Mouse (Mus musculus) heart, adult 2 months (tissue): ENCODE data around the gene S100a14. TPM values are rescaled to one million over a fixed set of nuclear protein-coding genes. Genes with fewer than 3 reads are reported as not detected.

Experiments
- DNase-seq, 2 experiments: peaks; one replicate each; pipeline ENCODE4 v3.0.0; 2021
- H3K27ac ChIP-seq: fragments of 200-600 bp; 2 replicates; pipeline ENCODE4 v1.8.1; 2022
- H3K27me3 ChIP-seq: fragments of 200-500 bp; 2 replicates; pipeline ENCODE4 v1.6.1; 2012; ENCODE audit warnings: mild to moderate bottlenecking, low read length, inconsistent platforms, mixed read lengths; ENCODE audit not compliant: control insufficient read depth, insufficient read depth
- H3K36me3 ChIP-seq: fragments of 200-500 bp; 2 replicates; pipeline ENCODE4 v1.6.1; 2012; ENCODE audit warnings: low read length, inconsistent platforms; ENCODE audit not compliant: control insufficient read depth, insufficient read depth
- H3K4me1 ChIP-seq: fragments of 200-500 bp; 2 replicates; pipeline ENCODE4 v1.6.1; 2011; ENCODE audit warnings: low read length; ENCODE audit not compliant: control insufficient read depth, insufficient read depth
- H3K4me3 ChIP-seq: fragments of 200-600 bp; 2 replicates; pipeline ENCODE4 v1.8.1; 2022
- H3K79me2 ChIP-seq: fragments of 200-500 bp; replicated peaks from 2 replicates; pipeline ENCODE4 v1.6.1; 2012; ENCODE audit warnings: mild to moderate bottlenecking, inconsistent platforms, low read length, moderate library complexity, mixed read lengths; ENCODE audit not compliant: control insufficient read depth, insufficient read depth
- H3K9ac ChIP-seq: fragments of 200-500 bp; 2 replicates; pipeline ENCODE4 v1.6.1; 2012; ENCODE audit warnings: low read depth, mild to moderate bottlenecking, control low read depth, inconsistent platforms, low read length, mixed read lengths
- CTCF ChIP-seq: fragments of 200-600 bp; IDR thresholded peaks from 2 replicates; pipeline ENCODE4 v1.8.1; 2022; ENCODE audit warnings: antibody characterized with exemption, mild to moderate bottlenecking, moderate library complexity
- EP300 ChIP-seq: fragments of 200-500 bp; IDR thresholded peaks from 2 replicates; pipeline ENCODE4 v1.6.1; 2011; ENCODE audit warnings: low read depth, low read length, control low read depth; ENCODE audit not compliant: insufficient read depth
- POLR2A ChIP-seq: fragments of 200-500 bp; IDR thresholded peaks from 2 replicates; pipeline ENCODE4 v1.6.1; 2011; ENCODE audit warnings: mild to moderate bottlenecking, low read depth, low read length, control low read depth; ENCODE audit not compliant: insufficient read depth
- WGBS: fragments of 180-500 bp; shearing (Covaris S2); methylation state at CpG from one replicate; pipeline ENCODE4 v1.1.7; 2018; 5-methylcytosine and 5-hydroxymethylcytosine counted together
- intact Hi-C: fragments of 180-260 bp; cut with DNase I; formaldehyde crosslinking; loops from one replicate; pipeline ENCODE4 v1.15.1; 2025
- polyA plus RNA-seq: library from polyadenylated mRNA; depleted of rRNA; stranded (reverse); fragments of >200 nt; gene quantifications from 2 replicates; pipeline ENCODE4 v1.2.3, GENCODE M21; 2012
- total RNA-seq, 2 experiments: library from RNA; stranded (reverse); gene quantifications; 2 replicates each; pipeline ENCODE4 v1.2.3; 2021

The S100a14 gene
- total and polyA plus RNA-seq, 3 experiments, result 0.23 to 0.57 (median 0.50) TPM

GRCm38 (mm10) chr3:90527291-90527873 is 726 bp downstream of the S100a14 start:
- 92% methylated on average over 7 of the region's 7 CpGs for WGBS
- TF ChIP-seq POLR2A (no peak), EP300 (no peak), CTCF (no peak)
- Histone ChIP-seq H3K4me3 (no peak overlapping the region), H3K9ac (no peak overlapping the region), H3K27me3 (no peaks in the 10 kb centered on the region), H3K27ac (no peak overlapping the region), H3K4me1 (no peaks in the 10 kb centered on the region; the same call in 1 of the 2 replicates), H3K79me2 (no peaks in the 10 kb centered on the region), H3K36me3 (no peaks in the 10 kb centered on the region)
- intact Hi-C loops, result loop anchor here (2.0 kb wide), 1 partner anchor 57 kb away; no protein-coding TSS in a partner anchor
- DNase-seq, result no peak

- no peak for DNase-seq
- no peak overlapping the region for H3K4me3 ChIP-seq
- peaks cover 1% of the 10 kb centered on the region; the same call in 1 of the 2 replicates for H3K4me1 ChIP-seq
- no peak overlapping the region for H3K27ac ChIP-seq
- no peaks in the 10 kb centered on the region for H3K36me3 ChIP-seq
- no peaks in the 10 kb centered on the region for H3K79me2 ChIP-seq
- H3K9ac ChIP-seq, result no peak overlapping the region
- no peaks in the 10 kb centered on the region for H3K27me3 ChIP-seq
- intact Hi-C loops, result no loop called here
- TF ChIP-seq POLR2A (no peak), CTCF (no peak)
- 83% methylated on average over 5 of the region's 5 CpGs for WGBS
Measured at GRCm38 (mm10) chr3:90531713-90532112, 5.1 kb downstream of the S100a14 start.

- Histone ChIP-seq H3K79me2 (peaks cover 3% of the 10 kb centered on the region; the same call in 1 of the 2 replicates), H3K4me1 (peaks cover 5% of the 10 kb centered on the region), H3K27me3 (no peaks in the 10 kb centered on the region), H3K4me3 (no peak overlapping the region), H3K9ac (no peak overlapping the region), H3K36me3 (no peaks in the 10 kb centered on the region), H3K27ac (no peak overlapping the region)
- no peak for DNase-seq
- intact Hi-C loops, result no loop called here
- TF ChIP-seq CTCF (no peak), EP300 (no peak), POLR2A (no peak)
- WGBS, result 44% methylated on average over 1 of the region's 1 CpGs
Measured at GRCm38 (mm10) chr3:90535446-90535845, 8.8 kb downstream of the S100a14 start.

DNA sequence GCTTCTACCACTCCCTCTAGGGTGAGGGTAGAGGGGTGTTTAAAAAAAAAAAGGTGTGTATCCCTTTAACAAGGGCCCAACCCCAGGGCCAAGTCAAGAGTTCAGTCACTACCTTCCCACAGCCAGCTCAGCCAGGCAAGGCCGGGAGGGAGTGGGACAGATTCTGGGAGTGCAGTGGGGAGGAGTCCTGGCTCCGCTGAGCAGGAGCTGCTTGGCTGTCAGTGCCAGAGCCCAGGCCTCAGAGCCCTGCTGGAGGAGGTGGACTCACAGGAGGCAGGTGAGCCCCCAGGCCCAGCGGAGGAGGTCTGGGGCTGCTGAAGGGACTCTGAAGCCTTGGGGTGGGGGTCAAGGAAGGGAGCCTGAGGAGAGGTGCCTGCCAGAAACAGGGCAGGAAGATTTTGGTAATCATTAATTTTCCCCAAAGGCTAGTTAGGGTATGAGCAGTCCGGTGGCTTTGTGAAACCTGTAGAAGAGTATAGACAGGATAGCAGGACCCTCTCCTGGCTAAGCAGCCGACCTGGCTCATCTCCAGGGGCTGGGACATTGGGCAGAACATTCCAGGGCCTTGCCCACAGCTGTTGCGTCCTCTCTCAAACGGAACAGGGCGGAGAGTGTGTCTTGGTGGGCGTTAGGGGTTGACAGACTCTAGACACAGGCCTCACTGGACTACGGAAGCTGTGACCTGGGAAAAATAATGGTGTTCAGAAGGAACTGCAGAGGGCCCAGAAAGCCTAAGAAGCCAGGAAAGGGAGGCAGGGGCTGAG is 10.7 kb downstream of the S100a14 start, which contains the start of gene S100a16:
Gene S100a16 (plus strand): TSS at position 114 of the 764 bp plus-strand sequence.
- H3K36me3 ChIP-seq, result no peaks in the 10 kb centered on the region
- WGBS, result 38% methylated on average over 10 of the region's 10 CpGs
- H3K9ac ChIP-seq, result peak within 1 kb of the TSS; percentile 69
- H3K79me2 ChIP-seq, result peaks cover 3% of the 10 kb centered on the region; the same call in 1 of the 2 replicates
- peak; percentile 84 to 88 for DNase-seq
- H3K4me3 ChIP-seq, result peak within 1 kb of the TSS; percentile 67
- no peaks in the 10 kb centered on the region for H3K27me3 ChIP-seq
- intact Hi-C loops, result no loop called here
- TF ChIP-seq CTCF, result no peak
- TF ChIP-seq EP300, result 0 out of 2 replicates have a peak, but pooled peaks have one; percentile 19
- peak; percentile 84 for TF ChIP-seq POLR2A
- peaks cover 10% of the 10 kb centered on the region for H3K4me1 ChIP-seq
- H3K27ac ChIP-seq, result peak within 1 kb of the TSS; percentile 94

GRCm38 (mm10) chr3:90537905-90538296 is 11.2 kb downstream of the S100a14 start:
- H3K4me1 ChIP-seq, result peaks cover 10% of the 10 kb centered on the region
- H3K9ac ChIP-seq, result peak overlapping the region; percentile 69
- H3K36me3 ChIP-seq, result no peaks in the 10 kb centered on the region
- peak overlapping the region; percentile 67 for H3K4me3 ChIP-seq
- no peak for DNase-seq
- peak overlapping the region; percentile 94 for H3K27ac ChIP-seq
- 63% methylated on average over 5 of the region's 5 CpGs for WGBS
- TF ChIP-seq CTCF (no peak), POLR2A (no peak), EP300 (no peak)
- peaks cover 3% of the 10 kb centered on the region; the same call in 1 of the 2 replicates for H3K79me2 ChIP-seq
- no peaks in the 10 kb centered on the region for H3K27me3 ChIP-seq
- intact Hi-C loops, result no loop called here
